Mouse (Mus musculus): ENCODE measurements around the gene Asic3.

Asic3 gene

GRCm38 (mm10) chr5:24451264-24452029 is 38.3 kb downstream of the Asic3 start:
- peak; percentile 78 for DNase-seq (ENCODE audit: low read depth, low spot score)

GRCm38 (mm10) chr5:24452030-24452690 is 39.0 kb downstream of the Asic3 start, which contains the start of gene Agap3:
Gene Agap3 (plus strand): TSS chr5:24452177.
- DNase-seq (ENCODE audit: low read depth, low spot score): no peak

- no peak for DNase-seq (ENCODE audit: low read depth, low spot score)
Observed at GRCm38 (mm10) chr5:24452691-24453233, 39.6 kb downstream of the Asic3 start.

- no peak for DNase-seq (ENCODE audit: low read depth, low spot score)
Observed at GRCm38 (mm10) chr5:24453283-24453984, 40.2 kb downstream of the Asic3 start.

- DNase-seq (ENCODE audit: low read depth, low spot score): no peak
Observed at GRCm38 (mm10) chr5:24453985-24454303, 40.8 kb downstream of the Asic3 start.

GRCm38 (mm10) chr5:24455076-24455475 is 41.9 kb downstream of the Asic3 start:
- no peak for DNase-seq (ENCODE audit: low read depth, low spot score)

GRCm38 (mm10) chr5:24455613-24456012 is 42.4 kb downstream of the Asic3 start:
- DNase-seq (ENCODE audit: low read depth, low spot score): no peak

GRCm38 (mm10) chr5:24466762-24467161 is 53.6 kb downstream of the Asic3 start:
- no peak for DNase-seq (ENCODE audit: low read depth, low spot score)

All from ES-CJ7 (cell line).